Comparison of ENCODE assay signal across 10 mouse cellular contexts in the genomic region with DNA sequence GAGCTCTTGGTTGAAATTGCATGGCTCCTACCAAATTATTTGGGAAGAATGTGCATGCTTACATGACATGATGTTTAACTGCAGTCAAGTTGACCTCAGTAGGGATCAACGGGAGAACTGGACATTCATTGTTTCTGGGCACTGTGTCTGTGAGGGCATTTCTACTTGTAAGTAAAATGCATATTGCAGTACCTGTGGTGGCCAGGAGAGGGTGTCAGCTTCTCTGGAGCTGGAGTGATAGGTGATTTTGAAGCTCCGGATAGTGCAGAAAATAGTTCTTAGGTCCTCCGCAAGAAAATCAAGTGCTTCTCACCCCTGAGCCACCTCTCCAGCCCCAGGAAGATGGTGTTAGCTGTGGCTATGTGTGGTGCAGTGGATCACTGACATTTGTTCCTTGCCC.
DNase-seq lines count a peak whose midpoint lies in the region; ATAC-seq and TF ChIP-seq lines count a peak whose summit lies in the region.
"Had no signal": no experiment of that assay in that cellular context is flagged by ENCODE, and none has a peak within 500 bp of the region (broad histone marks: within the 10 kb centered on the region; RNA-seq: fewer than 3 reads in every experiment).

No protein-coding gene starts in this region.

- no peak overlapping the region for H3K27ac ChIP-seq in kidney, embryonic 16.5 days (ENCODE audit: low read length)
- H3K27ac ChIP-seq in layer of hippocampus, adult 2 months: no peak overlapping the region
- no peak overlapping the region for H3K27ac ChIP-seq in heart, embryonic 10.5 days
- H3K27ac ChIP-seq: heart, embryonic 13.5 days; liver, embryonic 15.5 days had no signal

- H3K4me2 ChIP-seq in kidney, embryonic 16.5 days (replicated peaks; ENCODE audit: low read depth, low read length): no peak overlapping the region
- H3K4me2 ChIP-seq: heart, embryonic 13.5 days; liver, embryonic 15.5 days had no signal

- ATAC-seq in kidney, embryonic 16.5 days (ENCODE audit: low FRiP score, low TSS enrichment): no peak
- ATAC-seq in erythroblast, adult 5-6 weeks (replicated peaks; ENCODE audit: low FRiP score, poor library complexity, severe bottlenecking): no peak

- H3K4me3 ChIP-seq in kidney, embryonic 16.5 days (ENCODE audit: low read length): no peak overlapping the region
- no peak overlapping the region for H3K4me3 ChIP-seq in layer of hippocampus, adult 2 months
- no peak overlapping the region for H3K4me3 ChIP-seq in heart, embryonic 10.5 days
- H3K4me3 ChIP-seq: heart, embryonic 13.5 days; liver, embryonic 15.5 days had no signal

- DNase-seq in kidney, adult 9 months: peak; percentile 45
- peak; percentile 38 to 42 for DNase-seq in adrenal gland, adult 18-20 months (ENCODE audit: low spot score in 2 of 2)
- DNase-seq in cerebellum, adult 9-11 months: peak; percentile 58
- peak; percentile 28 to 64 for DNase-seq in layer of hippocampus, adult 2 months (ENCODE audit: low spot score in 2 of 2)
- peak; percentile 68 for DNase-seq in retina, postnatal 1 day
- DNase-seq in heart, embryonic 10.5 days (ENCODE audit: low spot score): no peak

- H3K9ac ChIP-seq in kidney, embryonic 16.5 days (replicated peaks; ENCODE audit: low read length): no peak overlapping the region
- H3K9ac ChIP-seq: heart, embryonic 13.5 days; liver, embryonic 15.5 days had no signal

- H3K27me3 ChIP-seq in kidney, embryonic 16.5 days (ENCODE audit: insufficient read depth, low read length): no peaks in the 10 kb centered on the region
- no peaks in the 10 kb centered on the region for H3K27me3 ChIP-seq in heart, embryonic 10.5 days (ENCODE audit: insufficient read depth, poor library complexity, severe bottlenecking)
- H3K27me3 ChIP-seq: liver, embryonic 15.5 days had no signal

- H3K4me1 ChIP-seq in kidney, embryonic 16.5 days (ENCODE audit: insufficient read depth, low read length): no peaks in the 10 kb centered on the region
- no peaks in the 10 kb centered on the region for H3K4me1 ChIP-seq in heart, embryonic 10.5 days
- H3K4me1 ChIP-seq: heart, embryonic 13.5 days; liver, embryonic 15.5 days had no signal

- no peaks in the 10 kb centered on the region for H3K9me3 ChIP-seq in kidney, embryonic 16.5 days (ENCODE audit: low read length)
- no peaks in the 10 kb centered on the region for H3K9me3 ChIP-seq in heart, embryonic 10.5 days
- H3K9me3 ChIP-seq: heart, embryonic 13.5 days had no signal

- 63% methylated on average over 3 of the region's 3 CpGs for WGBS in kidney, embryonic 16.5 days
- WGBS in heart, embryonic 10.5 days: 56% methylated on average over 3 of the region's 3 CpGs

- no peaks in the 10 kb centered on the region for H3K36me3 ChIP-seq in kidney, embryonic 16.5 days (ENCODE audit: insufficient read depth, low read length)
- H3K36me3 ChIP-seq in heart, embryonic 10.5 days: no peaks in the 10 kb centered on the region
- H3K36me3 ChIP-seq: heart, embryonic 13.5 days; liver, embryonic 15.5 days had no signal

- peak; percentile 85 for TF ChIP-seq CTCF in layer of hippocampus, adult 2 months (conservative IDR thresholded peaks at IDR 0.05)
